Mouse (Mus musculus) kidney, adult 8-10 months (tissue): ENCODE data around the gene Gm9844.
"Not testable (repeated sequence)": the region's sequence is repeated elsewhere in the genome, so short reads cannot be mapped to it uniquely, and the experiment has no call there.

ENCODE experiments used
- DNase-seq, 2 experiments: peaks; one replicate each; pipeline ENCODE4 v3.0.0; 2022

The Gm9844 gene

DNA sequence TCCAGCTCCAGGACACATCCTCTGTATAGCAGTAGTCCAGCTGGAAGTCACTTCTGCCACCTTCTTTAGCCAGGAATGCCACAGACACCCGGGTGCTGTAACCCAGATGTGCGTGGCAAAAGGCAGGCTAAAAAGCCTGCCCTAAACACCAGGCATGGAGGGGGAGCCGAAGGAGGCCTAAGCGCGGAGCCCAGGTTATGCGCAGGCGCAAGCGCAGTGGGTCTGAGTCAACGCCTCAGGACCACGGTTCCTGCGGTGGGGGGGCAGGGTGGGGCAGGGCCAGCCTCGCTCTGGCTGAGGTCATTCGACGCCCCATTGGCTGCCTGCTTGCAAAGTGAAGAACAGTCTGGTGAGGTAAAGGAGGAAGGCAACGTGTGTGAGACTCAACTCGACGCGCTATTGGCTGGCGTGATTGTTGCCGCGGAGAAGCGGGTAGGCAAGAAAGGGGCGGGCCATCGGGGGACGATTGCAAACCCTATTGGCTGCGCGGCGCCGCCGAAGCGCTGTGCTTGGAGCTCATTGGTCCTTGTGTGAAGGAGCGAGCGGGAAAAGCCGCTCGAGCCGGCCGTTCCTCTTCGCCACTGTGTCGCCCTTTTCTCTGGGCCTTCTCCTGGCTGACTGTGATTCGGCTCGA, 7.6 kb downstream of the Gm9844 start, which contains the start of the genes Lypd4 and Dmrtc2:
TSS of gene Lypd4 (minus strand) at position 410 of the 634 bp plus-strand sequence.
TSS of gene Dmrtc2 (plus strand) at position 526 of the 634 bp plus-strand sequence.
- no peak for DNase-seq

DNA sequence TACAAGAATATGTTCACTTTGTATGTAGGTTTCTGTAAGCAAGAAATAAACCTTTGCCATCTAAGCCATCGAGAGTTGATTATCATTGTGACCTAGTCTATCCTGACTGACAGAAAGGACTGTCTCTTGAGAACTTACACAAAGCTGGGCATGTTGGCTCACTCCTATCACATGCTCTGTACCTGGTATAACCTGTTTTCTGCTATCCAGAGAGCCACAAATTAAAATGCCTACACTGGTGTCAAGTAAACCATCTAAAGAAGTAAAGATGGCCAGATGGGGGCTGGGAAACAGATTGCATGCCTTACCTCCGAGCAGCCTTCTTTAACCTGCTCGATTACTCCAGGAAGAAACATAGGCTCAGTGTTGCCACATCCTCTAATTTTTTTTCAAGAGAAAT, 15.6 kb downstream of the Gm9844 start:
- DNase-seq, result no peak

DNA sequence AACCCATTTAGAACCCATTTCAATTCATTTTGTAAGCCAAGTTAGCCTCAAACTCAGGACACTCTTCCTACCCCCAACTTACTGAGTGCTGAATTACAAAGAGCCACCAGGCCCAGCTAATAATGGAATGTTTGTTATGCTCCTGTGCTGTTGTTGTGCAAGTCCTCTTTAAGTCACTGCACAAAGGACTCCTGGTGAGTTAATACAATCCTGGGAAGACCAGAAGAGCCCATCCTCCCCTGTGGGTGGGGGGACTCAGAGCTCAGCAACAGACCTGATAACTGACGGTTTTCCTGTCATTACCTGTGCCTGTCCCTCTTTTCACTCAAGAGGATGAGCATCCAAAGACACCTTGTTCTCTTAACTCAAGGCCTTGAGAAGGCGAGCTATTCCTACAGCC, 17.6 kb downstream of the Gm9844 start:
- no peak for DNase-seq

DNA sequence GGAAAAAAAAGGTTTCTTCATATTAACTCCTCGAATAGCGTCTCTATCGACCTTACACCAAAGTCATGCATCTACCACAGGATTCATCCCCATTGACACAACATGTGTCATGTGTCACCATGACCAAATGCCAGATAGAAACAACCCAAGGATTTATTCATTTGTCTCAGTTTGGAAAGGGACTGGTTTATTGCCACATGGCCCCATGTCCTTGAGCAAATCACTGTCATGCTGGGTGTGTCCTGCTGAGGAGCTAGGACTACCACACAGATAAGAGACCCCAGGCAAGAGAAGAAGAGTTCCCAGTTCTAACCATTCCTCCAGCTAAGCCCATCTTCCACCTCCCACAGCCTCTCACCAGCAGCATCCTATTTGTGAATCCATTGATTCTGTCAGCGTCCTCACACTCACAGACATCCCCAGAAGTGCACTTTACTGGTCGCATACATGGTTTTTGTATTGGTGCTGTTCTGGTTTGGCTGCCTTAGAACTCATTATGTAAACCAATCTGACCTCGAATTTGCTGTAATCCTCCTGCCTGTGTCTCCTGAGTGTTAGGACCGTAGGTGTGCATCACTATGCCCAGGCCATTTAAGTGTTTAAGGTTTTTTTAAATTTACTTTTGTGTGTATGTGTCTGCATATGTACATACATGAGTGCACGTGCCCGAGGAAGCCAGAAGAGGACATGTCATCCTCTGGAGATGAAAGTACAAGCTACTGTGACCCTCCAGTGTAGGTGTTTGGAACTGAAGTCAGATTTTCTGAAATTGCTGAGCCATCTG, 20.6 kb downstream of the Gm9844 start:
- no peak for DNase-seq

DNA sequence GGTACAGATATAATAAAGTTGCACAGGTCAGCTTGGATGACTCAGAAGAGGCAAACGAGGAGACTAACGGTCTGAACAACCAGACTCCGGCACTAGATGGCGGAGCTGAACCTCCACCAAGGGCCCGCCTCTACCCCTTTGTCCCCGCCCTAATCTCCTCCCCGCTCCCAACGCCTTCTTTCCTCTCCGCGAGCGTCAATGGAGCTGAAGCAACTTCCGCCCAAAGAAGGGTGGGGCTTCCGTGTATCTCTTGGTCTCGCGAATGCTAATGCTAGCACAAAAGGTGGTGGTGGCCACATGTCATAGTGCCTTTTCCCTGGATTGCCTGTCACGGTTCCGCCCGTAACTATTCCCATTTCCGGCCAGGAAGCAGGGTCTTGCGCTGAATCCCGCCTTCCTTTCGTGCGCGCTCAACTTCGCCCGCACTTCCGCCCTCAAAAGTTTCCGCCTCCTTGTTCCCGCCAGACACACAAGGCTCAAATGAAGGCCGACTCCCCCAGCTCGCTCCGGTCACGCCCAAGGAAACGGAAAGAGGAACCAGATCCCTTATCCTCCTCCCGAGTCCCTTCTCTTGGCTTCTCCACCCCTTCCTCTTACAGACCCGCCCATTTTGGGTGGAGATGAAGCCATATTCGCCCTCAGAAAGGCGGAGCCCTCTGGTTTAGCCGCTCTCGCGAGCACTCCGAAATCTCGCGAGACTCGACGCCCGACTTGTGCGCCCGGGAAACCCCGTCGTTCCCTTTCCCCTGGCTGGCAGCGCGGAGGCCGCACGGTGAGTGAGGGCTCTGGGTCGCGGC, 22.1 kb downstream of the Gm9844 start, which contains the start of gene Rps19:
TSS of gene Rps19 (plus strand) at position 476 of the 797 bp plus-strand sequence.
- DNase-seq, result peak; percentile 99 to 100

DNA sequence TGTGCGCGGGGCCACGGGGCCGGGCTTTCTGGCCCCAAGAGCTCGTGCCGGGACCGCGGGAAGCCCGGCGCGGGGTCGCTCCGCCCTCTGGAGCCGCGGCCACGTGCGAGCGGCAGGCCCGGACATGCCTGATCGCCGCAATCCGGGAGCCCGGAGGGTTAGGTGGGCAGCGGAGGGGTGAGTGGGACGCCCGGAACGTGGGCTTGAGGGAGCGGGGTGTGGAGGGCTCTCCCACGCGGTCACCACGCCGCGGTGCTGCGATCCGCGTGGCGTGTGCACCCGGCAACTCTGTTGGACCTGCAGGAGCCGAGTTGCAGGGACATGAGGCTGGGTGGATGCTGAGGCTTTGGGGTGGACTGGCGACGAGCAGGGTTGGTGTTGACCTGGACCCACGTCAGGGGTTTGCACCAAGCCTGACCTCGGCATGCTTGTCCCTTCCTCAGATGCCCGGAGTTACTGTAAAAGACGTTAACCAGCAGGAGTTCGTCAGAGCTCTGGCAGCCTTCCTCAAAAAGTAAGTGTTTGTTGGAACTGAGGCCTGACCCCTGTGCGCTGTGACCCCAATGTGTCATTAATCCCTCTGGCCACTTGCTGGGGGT, 22.8 kb downstream of the Gm9844 start:
- peak; percentile 36 to 39 for DNase-seq

DNA sequence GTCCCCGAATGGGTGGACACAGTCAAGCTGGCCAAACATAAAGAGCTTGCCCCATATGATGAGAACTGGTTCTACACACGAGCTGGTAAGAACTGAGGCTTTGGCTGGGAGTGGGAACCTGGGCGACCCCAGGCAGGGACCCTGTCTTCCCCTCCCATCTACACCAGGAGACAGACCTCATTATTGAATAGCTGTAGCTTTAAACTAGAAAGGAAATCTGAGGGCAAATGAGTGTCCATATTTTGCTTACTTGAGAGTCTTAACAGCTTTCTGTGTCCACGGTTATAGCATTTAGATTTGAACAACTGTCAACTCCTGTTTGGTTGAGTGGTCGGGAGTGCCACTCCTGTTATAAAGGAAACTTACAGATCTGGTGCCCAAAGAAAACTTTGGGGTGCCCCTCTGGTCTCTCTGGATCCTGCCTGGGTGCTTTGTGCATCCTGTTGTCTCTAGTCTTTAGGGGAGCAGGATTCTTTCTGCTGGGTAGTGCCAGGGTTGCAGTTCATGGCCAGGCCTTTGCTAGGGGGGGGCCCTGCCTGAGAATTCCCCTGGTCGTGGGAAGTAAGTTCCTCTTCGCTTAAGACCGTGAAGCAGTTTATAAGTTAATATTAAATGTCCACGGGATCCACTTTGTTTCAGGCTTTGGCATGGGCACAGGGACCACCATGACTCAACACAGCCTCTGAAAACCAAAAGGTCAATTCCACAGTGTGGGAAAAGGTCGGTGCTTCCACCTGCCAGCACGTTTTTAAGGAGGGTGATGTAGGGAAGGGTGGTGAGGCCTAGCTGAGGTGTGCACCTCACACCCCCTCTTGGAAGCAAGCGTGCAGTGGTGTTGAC, 23.7 kb downstream of the Gm9844 start:
- DNase-seq, result no peak

DNA sequence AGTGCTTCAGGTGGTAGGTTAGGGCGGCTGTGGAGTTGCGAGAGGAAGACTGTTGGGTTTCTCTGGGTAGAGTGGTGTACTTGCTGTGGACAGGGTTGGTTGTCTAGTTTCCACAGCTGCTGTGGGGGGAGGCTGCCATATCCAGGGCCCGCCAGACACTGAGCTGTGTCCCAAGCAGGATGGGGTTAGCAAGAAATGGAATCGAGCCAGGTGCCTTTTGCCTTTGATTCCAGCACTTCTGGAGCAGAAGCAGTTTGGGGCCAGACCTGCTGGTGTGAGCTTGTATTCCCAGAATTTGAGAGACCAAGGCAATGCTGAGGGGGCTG, 24.3 kb downstream of the Gm9844 start:
- peak in 1 of 2 experiments; percentile 56 for DNase-seq

DNA sequence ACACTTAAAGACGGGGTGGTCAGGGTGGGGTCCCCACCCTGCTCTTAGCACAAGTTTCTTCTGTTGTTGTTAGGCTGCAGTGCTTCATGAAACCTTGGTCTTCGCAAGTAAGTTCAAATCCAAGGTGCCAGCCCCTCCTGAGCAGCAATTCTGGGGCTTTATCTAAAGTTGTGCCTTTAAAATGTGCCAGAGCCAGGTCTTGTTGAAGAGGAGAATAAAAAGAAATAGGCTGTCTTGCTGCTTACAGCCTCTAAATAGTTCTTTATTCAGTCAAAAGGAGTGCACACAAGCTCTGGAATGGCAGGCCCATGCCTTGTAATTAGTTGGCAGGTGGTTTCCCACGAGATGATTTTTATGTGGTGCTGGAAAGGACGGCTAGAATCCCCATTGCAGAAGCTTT, 25.1 kb downstream of the Gm9844 start:
- no peak for DNase-seq

DNA sequence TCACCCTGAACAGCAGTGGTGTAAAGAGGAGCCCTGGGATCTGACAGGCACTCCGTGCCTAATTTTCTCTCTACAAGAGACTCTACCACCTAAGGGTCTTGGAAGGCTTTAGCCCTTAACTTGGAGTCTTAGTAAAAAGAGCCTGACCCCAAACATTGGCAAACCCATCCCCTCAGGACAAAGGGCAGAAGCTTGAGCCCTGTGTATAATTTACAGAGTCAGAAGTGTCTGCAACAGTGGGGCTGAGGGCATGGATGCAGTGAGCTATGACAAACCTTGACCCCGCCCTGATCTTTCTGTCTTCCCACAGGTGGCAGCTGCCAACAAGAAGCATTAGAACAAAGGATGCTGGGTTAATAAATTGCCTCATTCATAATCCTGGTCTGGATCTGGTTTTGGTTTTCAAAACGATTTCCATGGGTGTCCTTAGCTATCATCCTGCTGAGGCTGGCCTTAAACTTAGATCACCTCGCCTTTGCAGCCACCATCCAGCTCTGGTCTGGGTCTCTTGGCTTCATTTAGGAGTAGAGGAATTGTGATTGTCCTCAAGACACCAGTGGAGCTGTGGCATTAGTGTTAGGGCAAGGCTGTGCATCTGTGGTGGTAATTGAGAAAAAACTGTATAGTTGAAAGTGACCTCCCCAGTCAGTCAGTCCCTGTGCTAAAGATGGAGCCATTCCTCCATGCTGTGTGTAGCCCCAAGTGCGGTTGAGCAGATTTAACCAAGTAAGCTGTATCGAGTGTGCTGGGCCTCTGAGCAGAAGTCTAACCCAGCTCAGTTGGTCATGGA, 27.6 kb downstream of the Gm9844 start:
- peak; percentile 80 to 89 for DNase-seq

DNA sequence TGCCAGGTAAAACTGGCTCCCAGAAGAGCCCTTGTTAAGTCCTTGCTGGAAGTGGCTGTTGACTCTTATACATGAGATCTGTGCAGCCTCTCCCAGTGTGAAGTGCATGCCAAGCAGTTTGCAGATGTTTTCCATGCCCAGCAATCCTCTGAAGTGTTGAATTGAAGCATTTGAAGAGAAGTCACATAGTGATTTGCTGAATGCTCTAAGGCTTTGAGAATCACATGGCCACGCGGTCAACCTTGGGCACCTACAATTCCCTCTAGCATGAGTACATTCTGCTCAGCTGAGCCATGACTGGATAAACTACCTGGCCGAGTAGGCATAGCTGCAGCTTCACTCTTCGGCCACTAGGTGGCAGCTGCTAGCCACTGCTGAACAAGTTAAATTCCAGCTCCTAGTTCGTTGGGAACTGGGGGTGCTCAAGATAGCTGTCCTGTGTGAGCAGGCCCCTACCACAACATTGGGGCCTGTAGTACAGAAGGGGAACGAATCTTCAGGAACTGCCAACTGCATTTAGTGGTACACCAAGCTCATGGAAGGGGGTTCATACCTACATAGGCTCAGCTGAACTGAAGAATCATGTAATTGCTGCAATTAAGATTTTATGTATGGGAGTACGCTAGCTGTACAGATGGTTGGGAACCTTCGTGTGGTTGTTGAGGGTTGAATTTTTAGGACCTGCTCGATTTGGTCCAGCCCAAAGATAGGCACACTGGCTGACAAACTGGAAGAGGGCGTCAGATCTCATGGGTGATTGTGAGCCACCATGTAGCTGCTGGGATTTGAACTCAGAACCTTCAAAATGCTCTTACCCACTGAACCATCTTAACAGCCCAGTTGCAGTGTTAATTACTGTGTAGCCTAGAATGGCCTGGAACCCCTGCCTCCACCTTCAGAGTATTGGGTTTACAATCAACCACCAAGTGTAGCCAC, 28.5 kb downstream of the Gm9844 start:
- DNase-seq, result peak; percentile 65 to 66

DNA sequence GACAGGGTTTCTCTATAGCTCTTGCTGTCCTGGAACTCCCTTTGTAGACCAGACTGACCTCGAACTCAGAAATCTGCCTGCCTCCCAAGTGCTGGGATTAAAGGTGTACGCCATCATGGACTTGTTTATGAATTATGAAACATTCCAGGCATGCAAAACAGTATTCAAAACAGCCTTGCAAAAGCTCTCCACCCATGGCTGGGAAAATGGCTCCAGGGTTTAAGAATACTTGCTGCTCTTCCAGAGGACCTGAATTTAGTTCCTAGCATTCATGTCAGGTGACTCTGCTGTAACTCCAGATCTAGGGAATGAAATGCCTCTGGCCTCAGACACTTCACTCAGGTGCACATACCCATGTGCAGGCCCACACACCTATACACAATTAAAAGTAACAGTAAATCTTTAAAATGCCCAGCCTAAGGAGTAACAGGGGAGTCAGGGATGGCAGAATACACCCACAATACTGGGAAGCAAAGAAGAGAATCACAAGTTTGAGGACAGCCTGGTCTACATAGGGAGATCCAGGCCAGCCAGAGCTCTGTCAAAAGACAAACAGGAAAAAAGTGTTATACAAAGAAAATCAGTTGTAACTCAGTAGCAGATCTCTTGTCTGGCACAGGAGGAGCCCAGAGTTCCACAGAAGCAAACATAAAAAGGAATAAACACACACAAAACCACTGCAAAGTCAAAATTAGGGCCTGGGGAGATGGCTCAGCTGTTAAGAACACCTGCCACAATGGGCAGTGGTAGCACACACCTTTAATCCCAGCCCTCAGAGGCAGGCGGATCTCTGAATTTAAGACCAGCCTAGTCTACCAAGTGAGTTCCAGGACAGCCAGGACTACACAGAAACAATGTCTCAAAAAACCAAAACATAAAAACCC, 29.5 kb downstream of the Gm9844 start:
- no peak for DNase-seq

DNA sequence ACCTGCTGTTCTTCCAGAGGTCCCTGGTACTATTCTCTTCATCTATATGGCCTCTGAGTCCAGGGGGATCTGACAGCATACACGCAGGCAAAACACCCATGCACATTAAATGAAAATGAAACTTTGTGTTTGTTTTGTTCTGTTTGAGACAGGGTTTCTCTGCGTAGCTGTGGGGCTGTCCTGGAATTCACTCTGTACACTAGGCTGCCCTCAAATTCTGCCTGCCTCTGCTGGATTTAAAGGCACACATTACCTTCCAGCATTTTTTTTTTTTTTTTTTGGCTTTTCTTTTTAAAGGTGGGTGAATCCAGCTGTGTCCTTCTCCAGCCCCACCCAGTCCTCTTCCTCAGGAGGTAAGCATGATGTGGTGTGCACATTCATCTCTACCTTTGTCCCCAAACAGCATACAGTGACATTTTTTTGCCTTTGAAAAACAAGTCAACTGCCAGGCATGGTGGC, 30.1 kb downstream of the Gm9844 start:
- no peak for DNase-seq

DNA sequence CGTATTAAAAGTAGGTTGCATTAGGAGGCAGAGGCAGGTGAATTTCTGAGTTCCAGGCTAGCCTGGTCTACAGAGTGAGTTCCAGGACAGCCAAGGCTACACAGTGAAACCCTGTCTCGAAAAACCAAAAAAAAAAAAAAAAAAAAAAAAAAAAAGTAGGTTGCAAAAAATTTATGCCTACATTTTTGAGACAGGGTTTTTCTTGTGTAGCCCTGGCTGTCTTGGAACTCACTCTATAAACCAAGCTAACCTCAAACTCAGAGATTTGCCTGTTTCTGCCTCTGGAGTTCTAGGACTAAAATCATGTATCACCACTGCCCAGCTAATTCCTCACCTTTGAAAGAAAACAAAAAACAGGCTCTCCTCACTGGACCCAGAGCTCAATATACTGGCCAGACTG, 33.7 kb downstream of the Gm9844 start:
- DNase-seq, result not testable (repeated sequence)

DNA sequence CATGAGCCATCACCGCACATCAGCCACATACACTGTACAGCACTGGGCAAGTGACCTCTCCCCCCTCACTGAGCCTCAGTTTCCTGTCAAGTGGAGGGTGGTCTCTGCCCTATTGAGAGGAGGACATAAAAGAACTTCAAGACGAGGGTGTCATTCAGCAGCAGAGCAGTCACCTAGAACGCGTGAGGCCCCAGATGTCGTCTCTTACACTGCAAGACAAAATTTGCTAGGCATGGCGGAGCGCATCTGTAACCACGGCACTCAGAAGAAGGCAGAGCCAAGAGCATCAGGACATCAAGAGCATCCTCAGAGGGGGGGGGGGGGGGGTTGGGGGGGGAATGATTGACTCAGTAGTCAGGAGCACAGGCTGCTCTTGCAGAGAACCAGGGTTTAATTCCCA, 34.3 kb downstream of the Gm9844 start:
- no peak for DNase-seq

DNA sequence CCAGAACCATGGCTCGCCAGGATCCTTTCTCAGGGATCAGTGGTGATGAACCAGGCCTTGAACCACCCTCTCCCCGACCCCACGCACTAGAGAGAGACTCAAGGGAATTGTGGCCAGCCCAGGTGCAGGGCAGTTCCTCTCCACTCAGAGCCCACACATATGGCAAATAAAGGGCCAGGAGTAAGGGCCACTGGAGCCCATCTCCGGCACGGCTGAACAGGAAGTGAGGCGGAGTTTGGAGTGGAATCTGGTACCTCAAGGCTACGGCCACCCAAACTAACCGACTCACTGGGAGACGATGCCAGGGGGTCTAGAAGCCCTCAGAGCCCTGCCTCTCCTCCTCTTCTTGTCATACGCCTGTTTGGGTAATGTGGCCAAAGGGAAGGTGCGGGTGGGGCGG, 35.2 kb downstream of the Gm9844 start, which contains the start of gene Cd79a:
TSS of gene Cd79a (plus strand) at position 158 of the 400 bp plus-strand sequence.
- no peak for DNase-seq

DNA sequence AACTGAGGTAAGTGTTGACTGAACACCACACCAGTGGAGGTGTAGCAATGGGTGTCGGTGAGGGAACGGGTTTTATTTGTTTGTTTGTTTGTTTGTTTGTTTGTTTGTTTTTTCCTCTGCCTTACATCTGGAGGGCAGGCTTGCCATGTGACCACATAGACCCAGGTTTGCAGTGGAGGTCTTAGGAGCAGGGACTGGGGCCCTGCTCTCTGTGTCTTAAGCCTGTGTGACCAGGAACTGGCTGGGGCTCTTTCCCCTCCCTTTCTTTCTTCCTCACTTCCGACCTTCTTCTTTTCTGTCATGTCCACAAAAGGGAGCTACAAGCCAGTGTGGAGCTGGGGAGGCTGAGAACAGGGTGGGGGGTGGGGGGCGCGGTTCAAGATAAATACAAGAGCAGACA, 35.9 kb downstream of the Gm9844 start:
- no peak for DNase-seq

DNA sequence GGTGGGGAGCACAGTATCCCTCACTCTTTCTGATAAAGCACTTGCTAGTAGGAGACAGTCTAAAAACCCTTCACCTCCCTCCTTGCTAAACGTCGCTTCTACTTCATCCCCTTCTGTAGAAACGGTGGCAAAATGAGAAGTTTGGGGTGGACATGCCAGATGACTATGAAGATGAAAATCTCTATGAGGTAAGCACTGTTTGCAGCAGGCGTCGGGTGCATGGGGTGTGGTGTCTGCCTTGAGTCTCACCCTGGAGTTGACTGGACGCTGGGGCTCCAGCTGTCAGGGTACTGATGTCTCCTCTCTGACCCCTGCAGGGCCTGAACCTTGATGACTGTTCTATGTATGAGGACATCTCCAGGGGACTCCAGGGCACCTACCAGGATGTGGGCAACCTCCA, 39.1 kb downstream of the Gm9844 start:
- DNase-seq, result no peak

DNA sequence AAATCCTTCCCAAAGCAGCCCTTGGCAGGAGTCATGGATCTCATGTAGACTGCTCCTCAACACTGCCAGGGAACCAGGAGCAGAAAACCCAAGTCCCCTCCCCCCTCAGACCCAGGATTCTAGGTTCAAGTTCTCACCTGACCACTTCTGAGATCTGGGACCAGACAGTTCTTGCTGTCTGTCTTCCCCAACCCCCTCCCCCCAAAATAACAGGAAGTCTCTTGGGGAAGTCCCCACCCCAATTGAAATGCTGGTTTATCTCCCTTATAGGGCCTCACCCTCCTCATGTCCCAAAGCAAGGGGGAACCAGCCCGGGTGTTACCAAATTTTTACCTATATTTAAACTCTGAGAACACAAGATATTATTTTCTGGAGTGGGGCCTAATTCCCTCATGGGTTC, 39.8 kb downstream of the Gm9844 start:
- no peak for DNase-seq
